In the genomic region with DNA sequence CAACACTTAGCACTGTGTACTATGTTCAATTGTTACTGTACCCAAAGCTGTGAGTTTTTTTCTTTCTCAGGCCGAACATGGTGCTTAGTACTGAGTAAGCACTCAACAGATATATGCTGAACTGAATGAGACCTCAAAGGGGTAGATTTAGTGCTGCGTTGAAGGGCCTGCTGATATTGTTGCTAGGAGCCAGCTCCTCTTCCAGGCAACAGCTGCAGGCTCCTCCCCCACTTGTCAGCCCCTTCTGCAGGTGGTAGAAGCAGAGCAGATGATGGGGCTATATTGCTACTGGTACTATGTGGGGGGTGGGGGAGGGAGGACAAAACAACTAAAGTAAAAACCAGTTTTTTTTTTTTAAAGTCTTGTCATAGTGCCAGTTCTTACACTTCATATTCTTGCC, we compare ENCODE assay signal across 2 mouse cellular contexts.
TF ChIP-seq lines count a peak whose summit lies in the region.

No protein-coding gene starts in this region.

TF ChIP-seq in MEL, 35 proteins besides CTCF, POLR2A, EP300 and RAD21:
- no peak for TF ChIP-seq UBTF (IDR thresholded peaks at IDR 0.05; ENCODE audit: borderline replicate concordance, insufficient read depth, low read depth, low read length)
- TF ChIP-seq USF2 (IDR thresholded peaks at IDR 0.05; ENCODE audit: borderline replicate concordance in 1 of 2, insufficient read depth in 1 of 2, low read depth in 1 of 2, low read length in 2 of 2) = no peak

TF ChIP-seq in myocyte, 11 proteins besides CTCF, POLR2A, EP300 and RAD21:
- TF ChIP-seq SRF (IDR thresholded peaks at IDR 0.05; ENCODE audit: control insufficient read depth, insufficient read length, low read depth) (no peak), MYOD1 (IDR thresholded peaks at IDR 0.05; ENCODE audit: control insufficient read depth in 1 of 3, insufficient read length in 2 of 3, low read depth in 2 of 3) (peak in 2 of 3 experiments; percentile 6 to 30), TCF12 (IDR thresholded peaks at IDR 0.05; ENCODE audit: insufficient read depth, poor library complexity, severe bottlenecking) (no peak), MYOG (IDR thresholded peaks at IDR 0.05; ENCODE audit: control insufficient read depth in 1 of 3, insufficient read depth in 1 of 3, insufficient read length in 2 of 3, low read depth in 2 of 3) (peak in 1 of 3 experiments; percentile 19), MAX (IDR thresholded peaks at IDR 0.05; ENCODE audit: low read depth) (no peak)
TF ChIP-seq in myocyte: peak in this region for 2.
